Mouse (Mus musculus) Muller cell, postnatal 12 days (primary cell): ENCODE measurements around the gene Tbc1d2.
A peak's percentile ranks its signal among the peaks of the same experiment; 100 is the strongest.
"Not testable (repeated sequence)": the region's sequence is repeated elsewhere in the genome, so short reads cannot be mapped to it uniquely, and the experiment has no call there.

Experiments used
- DNase-seq: peaks from one replicate; pipeline ENCODE4 v3.0.0-alpha.2; 2015; ENCODE audit errors: inconsistent ontology term

The Tbc1d2 gene

GRCm38 (mm10) chr4:46642924-46643675, 6.9 kb downstream of the Tbc1d2 start:
- DNase-seq = no peak

- no peak for DNase-seq
Observed at GRCm38 (mm10) chr4:46641283-46641682, 8.7 kb downstream of the Tbc1d2 start.

GRCm38 (mm10) chr4:46639866-46640265, 10.1 kb downstream of the Tbc1d2 start:
- no peak for DNase-seq

- not testable (repeated sequence) for DNase-seq
Observed at GRCm38 (mm10) chr4:46637250-46637649, 12.8 kb downstream of the Tbc1d2 start.

- DNase-seq = no peak
Observed at GRCm38 (mm10) chr4:46635702-46636430, 14.1 kb downstream of the Tbc1d2 start.

DNA sequence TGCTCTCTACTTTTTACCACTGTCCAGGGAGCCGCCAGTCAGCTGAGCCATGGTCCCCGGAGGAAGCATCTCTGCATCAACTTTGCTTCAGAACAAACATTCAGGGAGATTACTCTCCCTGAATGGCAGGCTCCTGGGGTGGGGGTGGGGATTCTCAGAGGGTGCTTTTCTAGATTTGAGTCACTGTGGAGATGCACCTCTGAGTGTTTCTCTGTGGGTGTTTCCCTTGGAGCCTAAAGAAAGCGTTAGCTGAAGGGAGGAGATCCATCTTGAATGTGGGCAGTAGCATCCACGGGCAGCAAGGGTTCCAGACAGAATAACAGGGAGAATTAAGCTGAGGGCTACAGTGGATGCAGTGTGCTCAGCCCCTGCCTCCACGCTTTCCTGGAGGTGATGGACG, 15.1 kb downstream of the Tbc1d2 start:
- no peak for DNase-seq

DNA sequence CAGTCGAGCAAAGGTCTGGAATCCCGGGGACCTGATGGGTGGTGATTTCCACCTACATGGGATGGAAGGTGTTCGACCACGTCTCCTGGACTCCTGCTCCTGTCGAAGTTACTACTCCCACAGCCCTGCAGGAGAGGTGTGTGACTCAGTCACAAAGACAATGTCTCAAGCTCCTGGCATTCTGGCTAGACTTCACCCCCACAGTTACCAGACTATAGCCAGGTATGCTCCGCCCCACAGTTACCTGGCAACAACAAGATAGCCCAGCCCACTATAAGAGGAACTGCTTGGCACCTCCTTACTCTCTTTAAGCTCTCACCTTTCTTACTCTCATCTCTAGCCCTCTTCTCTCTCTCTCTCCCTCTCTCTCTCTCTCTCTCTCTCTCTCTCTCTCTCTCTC, 16.4 kb downstream of the Tbc1d2 start:
- not testable (repeated sequence) for DNase-seq

DNA sequence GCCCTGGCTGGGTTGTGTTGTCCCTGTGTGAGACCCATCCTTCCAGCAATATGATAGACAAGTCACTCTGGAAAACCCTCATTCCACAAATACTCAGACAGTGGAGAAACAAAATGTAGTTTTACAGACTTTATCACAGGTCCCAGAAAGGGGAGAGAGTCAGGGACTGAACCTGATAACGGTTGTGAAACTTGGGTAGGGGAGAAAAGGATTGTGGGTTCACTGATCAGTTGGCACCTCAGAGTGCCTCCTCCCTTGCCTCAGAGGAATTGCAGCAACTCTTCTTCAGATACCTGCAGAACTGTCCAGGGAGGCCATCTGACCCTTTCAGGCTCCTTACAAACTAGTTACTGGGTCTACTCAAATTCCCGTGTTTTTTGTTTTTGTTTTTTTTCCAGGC, 17.5 kb downstream of the Tbc1d2 start:
- DNase-seq = no peak

DNA sequence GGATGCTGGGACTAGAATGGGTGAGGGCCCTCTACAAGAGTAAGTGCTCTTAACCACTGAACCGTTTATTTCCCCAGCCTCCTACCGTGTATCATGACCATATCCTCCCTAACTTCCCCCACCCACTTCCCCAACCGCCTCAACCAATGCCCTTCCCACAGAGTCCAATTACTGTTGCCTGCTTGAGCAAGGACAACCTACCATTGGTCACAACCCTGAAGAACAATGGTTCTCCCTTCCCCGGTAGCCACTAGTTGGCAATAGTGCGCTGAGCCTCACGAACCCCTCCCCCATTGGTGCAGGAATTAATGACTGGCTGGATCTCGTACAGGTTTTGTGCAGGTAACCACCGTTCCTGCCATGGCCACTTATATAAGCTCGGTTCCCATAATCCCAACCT, 19.6 kb downstream of the Tbc1d2 start:
- DNase-seq = no peak

- DNase-seq = no peak
Observed at GRCm38 (mm10) chr4:46628873-46629272, 21.1 kb downstream of the Tbc1d2 start.

GRCm38 (mm10) chr4:46628081-46628480, 21.9 kb downstream of the Tbc1d2 start:
- no peak for DNase-seq

DNA sequence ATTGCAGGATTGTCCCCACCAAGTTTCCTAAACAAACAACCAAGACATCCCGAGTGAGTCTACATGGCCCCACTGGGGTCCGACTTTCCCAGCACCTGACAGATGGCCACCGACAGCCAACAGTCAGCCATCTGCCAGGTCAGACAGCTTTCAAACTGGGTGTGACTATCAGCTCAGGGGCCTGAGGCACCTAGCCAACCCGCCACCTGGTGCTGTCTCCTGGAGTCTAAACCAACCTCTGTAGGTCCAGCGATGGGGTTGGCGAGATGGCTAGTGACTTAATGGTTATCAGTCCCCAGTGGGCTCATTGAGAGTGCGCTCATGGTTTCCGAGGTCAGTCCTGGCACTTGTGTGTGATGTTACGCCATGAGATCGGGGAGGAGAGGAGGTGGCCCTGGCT, 24.9 kb downstream of the Tbc1d2 start:
- DNase-seq = no peak

DNA sequence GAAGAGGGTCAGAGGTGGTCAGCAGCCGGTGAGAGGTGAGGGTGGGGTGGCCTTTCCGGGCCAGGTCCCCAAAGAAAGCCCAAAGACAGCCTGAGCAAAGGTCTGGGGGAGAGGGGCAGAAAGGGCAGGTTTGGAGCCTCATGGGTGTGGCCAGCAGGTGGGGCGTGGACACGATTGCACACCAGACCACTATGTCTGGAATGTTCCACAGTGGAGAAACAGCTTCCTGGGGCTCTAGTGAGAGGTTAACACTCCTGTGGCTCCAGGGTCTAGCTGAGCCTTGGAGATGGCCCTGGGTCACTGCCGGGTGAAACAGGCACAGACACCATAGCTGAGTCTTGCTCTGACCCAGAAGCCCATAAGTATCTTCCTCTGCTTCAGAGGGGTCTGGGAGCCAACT, 27.0 kb downstream of the Tbc1d2 start:
- no peak for DNase-seq

- no peak for DNase-seq
Observed at GRCm38 (mm10) chr4:46620946-46621345, 29.1 kb downstream of the Tbc1d2 start.

GRCm38 (mm10) chr4:46620330-46620729, 29.7 kb downstream of the Tbc1d2 start:
- no peak for DNase-seq

DNA sequence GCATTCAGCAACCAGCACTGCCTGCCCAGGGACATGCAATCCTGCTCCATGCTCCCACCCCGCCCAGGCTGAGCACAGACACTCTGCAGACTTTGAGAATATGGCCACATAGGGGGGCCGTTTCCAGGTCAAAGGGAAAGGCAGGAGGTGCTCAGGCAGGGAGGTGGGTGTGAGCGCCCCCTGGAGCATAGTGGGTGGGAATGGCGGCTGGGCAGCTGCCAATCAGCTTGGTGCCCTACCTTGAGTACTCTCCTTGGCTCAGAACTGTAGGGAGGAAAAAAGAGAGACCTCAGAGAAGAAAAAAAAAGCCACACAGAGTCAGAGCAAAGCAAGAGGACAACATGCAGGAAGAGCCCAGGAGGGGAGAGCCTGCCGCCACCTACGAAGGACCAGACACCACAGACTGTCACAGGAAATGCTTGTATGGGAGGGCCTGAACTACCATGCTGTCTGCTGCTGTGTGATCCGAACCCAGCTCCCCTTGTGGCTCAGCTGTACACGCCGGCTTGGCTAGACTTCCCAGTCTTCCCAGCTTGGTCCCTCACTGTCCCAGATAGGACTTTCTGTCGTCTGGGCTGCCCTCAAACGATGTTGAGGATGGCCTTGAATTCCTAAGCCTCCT, 31.7 kb downstream of the Tbc1d2 start:
- no peak for DNase-seq

GRCm38 (mm10) chr4:46617408-46617807, 32.6 kb downstream of the Tbc1d2 start:
- peak; percentile 45 for DNase-seq

- DNase-seq = no peak
Observed at GRCm38 (mm10) chr4:46614641-46615040, 35.4 kb downstream of the Tbc1d2 start.

- DNase-seq = no peak
Observed at GRCm38 (mm10) chr4:46613618-46614017, 36.4 kb downstream of the Tbc1d2 start.

GRCm38 (mm10) chr4:46611181-46611580, 38.8 kb downstream of the Tbc1d2 start:
- peak; percentile 71 for DNase-seq

DNA sequence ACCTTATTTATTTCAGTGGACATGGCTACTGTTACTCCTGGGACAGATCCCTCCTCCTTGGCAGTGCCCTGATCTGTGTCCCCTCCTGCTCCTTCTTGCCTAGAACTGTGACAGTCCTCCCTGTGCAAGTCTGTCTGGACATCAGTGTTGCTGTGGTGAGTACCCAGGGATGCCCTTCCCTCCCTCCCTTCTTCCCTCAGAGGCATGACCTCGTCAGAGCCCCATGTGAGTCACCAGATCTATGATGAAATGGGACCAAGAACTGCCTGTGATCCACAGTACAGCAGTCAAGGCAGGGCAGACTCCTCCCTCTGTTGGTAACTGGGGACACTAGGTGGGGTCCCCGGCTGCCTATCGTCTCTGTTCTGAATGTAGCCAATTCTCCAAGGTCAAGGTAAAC, 42.4 kb downstream of the Tbc1d2 start:
- peak; percentile 51 for DNase-seq

GRCm38 (mm10) chr4:46605451-46605850, 44.6 kb downstream of the Tbc1d2 start:
- no peak for DNase-seq

- no peak for DNase-seq
Observed at GRCm38 (mm10) chr4:46602704-46603103, 47.3 kb downstream of the Tbc1d2 start.
